Mouse (Mus musculus): ENCODE measurements around the gene Kcnn1. TPM values are rescaled to one million over a fixed set of nuclear protein-coding genes. Genes with fewer than 3 reads are reported as not detected.

The Kcnn1 gene
- total RNA-seq, 2 experiments from 2014 or later = 3.0 to 3.1 TPM

- DNase-seq = peak; percentile 84
Observed at GRCm38 (mm10) chr8:70893656-70894384, 30.8 kb upstream of the Kcnn1 start.

- DNase-seq = no peak
Observed at GRCm38 (mm10) chr8:70892896-70893655, 30.0 kb upstream of the Kcnn1 start.

- DNase-seq = peak; percentile 6
Observed at GRCm38 (mm10) chr8:70892022-70892895, 29.2 kb upstream of the Kcnn1 start, which contains the start of gene Slc5a5. Gene Slc5a5 (minus strand): TSS chr8:70892757.

- no peak for DNase-seq
Observed at GRCm38 (mm10) chr8:70891356-70891755, 28.3 kb upstream of the Kcnn1 start.

- DNase-seq = peak; percentile 4
Observed at GRCm38 (mm10) chr8:70890656-70891055, 27.6 kb upstream of the Kcnn1 start.

- peak; percentile 55 for DNase-seq
Observed at GRCm38 (mm10) chr8:70887669-70888068, 24.6 kb upstream of the Kcnn1 start.

GRCm38 (mm10) chr8:70885612-70886011, 22.6 kb upstream of the Kcnn1 start:
- peak; percentile 70 for DNase-seq

GRCm38 (mm10) chr8:70884683-70885082, 21.6 kb upstream of the Kcnn1 start:
- no peak for DNase-seq

GRCm38 (mm10) chr8:70884186-70884585, 21.1 kb upstream of the Kcnn1 start:
- no peak for DNase-seq

GRCm38 (mm10) chr8:70880546-70880945, 17.5 kb upstream of the Kcnn1 start:
- no peak for DNase-seq

- DNase-seq = peak; percentile 73
Observed at GRCm38 (mm10) chr8:70880126-70880525, 17.1 kb upstream of the Kcnn1 start.

GRCm38 (mm10) chr8:70879500-70879899, 16.4 kb upstream of the Kcnn1 start:
- DNase-seq = no peak

GRCm38 (mm10) chr8:70878178-70878577, 15.1 kb upstream of the Kcnn1 start:
- no peak for DNase-seq

- no peak for DNase-seq
Observed at GRCm38 (mm10) chr8:70876382-70876781, 13.3 kb upstream of the Kcnn1 start.

GRCm38 (mm10) chr8:70874441-70874840, 11.4 kb upstream of the Kcnn1 start:
- DNase-seq = no peak

- peak; percentile 98 for DNase-seq
Observed at GRCm38 (mm10) chr8:70873364-70873985, 10.4 kb upstream of the Kcnn1 start, which contains the start of gene Ccdc124. Gene Ccdc124 (minus strand): TSS chr8:70873935.

- no peak for DNase-seq
Observed at GRCm38 (mm10) chr8:70872643-70873363, 9.7 kb upstream of the Kcnn1 start.

GRCm38 (mm10) chr8:70871195-70871807, 8.2 kb upstream of the Kcnn1 start:
- no peak for DNase-seq

- DNase-seq = peak; percentile 86
Observed at GRCm38 (mm10) chr8:70869601-70870041, 6.6 kb upstream of the Kcnn1 start.

GRCm38 (mm10) chr8:70869199-70869571, 6.1 kb upstream of the Kcnn1 start:
- no peak for DNase-seq
